Mouse (Mus musculus) midbrain, embryonic 14.5 days (tissue): ENCODE results near the gene Sacm1l. TPM values are rescaled to one million over a fixed set of nuclear protein-coding genes. Genes with fewer than 3 reads are reported as not detected.

Source experiments
- ATAC-seq: fragments of 200-750 bp; cut with Nextera tagmentation; 2 replicates; pipeline ENCODE4 v1.8.0; 2017; ENCODE audit warnings: moderate number of reproducible peaks, moderate library complexity; ENCODE audit not compliant: low FRiP score, low TSS enrichment
- DNase-seq: peaks from one replicate; pipeline ENCODE4 v3.0.0-alpha.2; 2015
- H3K27ac ChIP-seq: fragments of 300-500 bp; sonication (generic); replicated peaks from 2 replicates; pipeline ENCODE4 v1.5.1; 2014; ENCODE audit warnings: mild to moderate bottlenecking, low read depth, low read length, moderate library complexity
- H3K27me3 ChIP-seq: fragments of 300-500 bp; sonication (generic); 2 replicates; pipeline ENCODE4 v1.6.1; 2014; ENCODE audit warnings: low read length, control low read depth, mixed read lengths; ENCODE audit not compliant: control insufficient read depth, insufficient read depth
- H3K36me3 ChIP-seq: fragments of 300-500 bp; sonication (generic); 2 replicates; pipeline ENCODE4 v1.6.1; 2014; ENCODE audit warnings: low read length, control low read depth; ENCODE audit not compliant: control insufficient read depth, insufficient read depth
- H3K4me1 ChIP-seq: fragments of 300-500 bp; sonication (generic); 2 replicates; pipeline ENCODE4 v1.6.1; 2014; ENCODE audit warnings: mild to moderate bottlenecking, antibody characterized with exemption, low read length, control low read depth; ENCODE audit not compliant: control insufficient read depth, insufficient read depth
- H3K4me2 ChIP-seq: fragments of 300-500 bp; sonication (generic); 2 replicates; pipeline ENCODE4 v1.6.1; 2014; ENCODE audit warnings: mild to moderate bottlenecking, low read length, moderate library complexity
- H3K4me3 ChIP-seq: fragments of 300-500 bp; sonication (generic); replicated peaks from 2 replicates; pipeline ENCODE4 v1.5.1; 2014; ENCODE audit warnings: low read depth, low read length
- H3K9ac ChIP-seq: fragments of 300-500 bp; sonication (generic); replicated peaks from 2 replicates; pipeline ENCODE4 v1.6.1; 2014; ENCODE audit warnings: mild to moderate bottlenecking, low read length, moderate library complexity
- H3K9me3 ChIP-seq: fragments of 300-500 bp; sonication (generic); 2 replicates; pipeline ENCODE4 v1.6.1; 2016; ENCODE audit warnings: low read length, control low read depth, mixed read lengths; ENCODE audit not compliant: control insufficient read depth
- WGBS: fragments of 180-500 bp; shearing (Covaris S2); extraction: QIAGEN DNeasy Blood & Tissue Kit; methylation state at CpG from one replicate; pipeline ENCODE4 v1.1.7; 2014; 5-methylcytosine and 5-hydroxymethylcytosine counted together
- polyA plus RNA-seq: library from polyadenylated mRNA; unstranded; fragments of >200 nt; fragmentation: Nextera tagmentation; extraction: Ambion mirVana; gene quantifications from 2 replicates; pipeline ENCODE4 v1.2.1, GENCODE M21; 2014

The Sacm1l gene
- polyA plus RNA-seq, 1 experiment from 2014 or later: 57.0 TPM

GRCm38 (mm10) chr9:123625821-123626220 lies 96.3 kb downstream of the Sacm1l start:
- Histone ChIP-seq H3K4me3 (no peak overlapping the region), H3K9ac (no peak overlapping the region), H3K9me3 (no peaks in the 10 kb centered on the region), H3K4me2 (no peak overlapping the region), H3K27me3 (no peaks in the 10 kb centered on the region), H3K36me3 (no peaks in the 10 kb centered on the region), H3K27ac (no peak overlapping the region), H3K4me1 (no peaks in the 10 kb centered on the region)
- ATAC-seq: no peak
- DNase-seq: no peak
- 94% methylated on average over 11 of the region's 11 CpGs for WGBS

GRCm38 (mm10) chr9:123631666-123632065 lies 102.1 kb downstream of the Sacm1l start:
- H3K27me3 ChIP-seq: no peaks in the 10 kb centered on the region
- H3K9ac ChIP-seq: no peak overlapping the region
- no peak overlapping the region for H3K4me2 ChIP-seq
- H3K27ac ChIP-seq: no peak overlapping the region
- no peak overlapping the region for H3K4me3 ChIP-seq
- H3K4me1 ChIP-seq: no peaks in the 10 kb centered on the region
- H3K9me3 ChIP-seq: no peaks in the 10 kb centered on the region
- DNase-seq (no peak), ATAC-seq (no peak)
- 85% methylated on average over 3 of the region's 3 CpGs for WGBS
- H3K36me3 ChIP-seq: no peaks in the 10 kb centered on the region

- Histone ChIP-seq H3K27ac (no peak within 1 kb of the TSS), H3K9ac (no peak within 1 kb of the TSS), H3K27me3 (no peaks in the 10 kb centered on the region), H3K36me3 (no peaks in the 10 kb centered on the region), H3K4me1 (no peaks in the 10 kb centered on the region), H3K4me2 (no peak within 1 kb of the TSS), H3K4me3 (no peak within 1 kb of the TSS), H3K9me3 (no peaks in the 10 kb centered on the region)
- no peak for ATAC-seq
- no peak for DNase-seq
- WGBS: 84% methylated on average over 6 of the region's 6 CpGs
Observed at GRCm38 (mm10) chr9:123632281-123632680, 102.7 kb downstream of the Sacm1l start, which contains the start of gene Slc6a20b. TSS of gene Slc6a20b (minus strand) at chr9:123632565.

GRCm38 (mm10) chr9:123632993-123633392 lies 103.4 kb downstream of the Sacm1l start:
- 88% methylated on average over 3 of the region's 3 CpGs for WGBS
- Histone ChIP-seq H3K9me3 (no peaks in the 10 kb centered on the region), H3K27me3 (no peaks in the 10 kb centered on the region), H3K4me3 (no peak overlapping the region), H3K4me1 (no peaks in the 10 kb centered on the region), H3K36me3 (no peaks in the 10 kb centered on the region), H3K9ac (no peak overlapping the region), H3K27ac (no peak overlapping the region), H3K4me2 (no peak overlapping the region)
- ATAC-seq (no peak), DNase-seq (no peak)

- DNase-seq: no peak
- 68% methylated on average over 5 of the region's 5 CpGs for WGBS
Observed at GRCm38 (mm10) chr9:123636771-123637170, 107.2 kb downstream of the Sacm1l start.

GRCm38 (mm10) chr9:123638231-123638630 lies 108.7 kb downstream of the Sacm1l start:
- DNase-seq: no peak
- no peak for ATAC-seq
- Histone ChIP-seq H3K4me1 (no peaks in the 10 kb centered on the region), H3K27me3 (no peaks in the 10 kb centered on the region), H3K36me3 (no peaks in the 10 kb centered on the region), H3K9ac (no peak overlapping the region), H3K4me2 (no peak overlapping the region), H3K4me3 (no peak overlapping the region), H3K27ac (no peak overlapping the region), H3K9me3 (no peaks in the 10 kb centered on the region)

More at GRCm38 (mm10) chr9:123636771-123637170, 107.2 kb downstream of the Sacm1l start:
- H3K27me3 ChIP-seq: no peaks in the 10 kb centered on the region
- H3K9ac ChIP-seq: no peak overlapping the region
- no peak overlapping the region for H3K27ac ChIP-seq
- H3K4me1 ChIP-seq: no peaks in the 10 kb centered on the region
- no peaks in the 10 kb centered on the region for H3K9me3 ChIP-seq
- no peaks in the 10 kb centered on the region for H3K36me3 ChIP-seq
- no peak for ATAC-seq
- no peak overlapping the region for H3K4me2 ChIP-seq
- H3K4me3 ChIP-seq: no peak overlapping the region

GRCm38 (mm10) chr9:123638668-123639089 lies 109.1 kb downstream of the Sacm1l start:
- H3K36me3 ChIP-seq: no peaks in the 10 kb centered on the region
- no peaks in the 10 kb centered on the region for H3K9me3 ChIP-seq
- DNase-seq (peak; percentile 66), ATAC-seq (no peak)
- H3K27ac ChIP-seq: no peak overlapping the region
- no peak overlapping the region for H3K4me2 ChIP-seq
- no peaks in the 10 kb centered on the region for H3K4me1 ChIP-seq
- no peaks in the 10 kb centered on the region for H3K27me3 ChIP-seq
- H3K4me3 ChIP-seq: no peak overlapping the region
- 96% methylated on average over 1 of the region's 1 CpGs for WGBS
- no peak overlapping the region for H3K9ac ChIP-seq

- Histone ChIP-seq H3K4me3 (no peak overlapping the region), H3K27ac (no peak overlapping the region), H3K9ac (no peak overlapping the region), H3K9me3 (no peaks in the 10 kb centered on the region), H3K36me3 (no peaks in the 10 kb centered on the region), H3K4me1 (no peaks in the 10 kb centered on the region), H3K27me3 (no peaks in the 10 kb centered on the region), H3K4me2 (no peak overlapping the region)
- WGBS: 77% methylated on average over 1 of the region's 1 CpGs
- DNase-seq: no peak
- ATAC-seq: no peak
Observed at GRCm38 (mm10) chr9:123640106-123640505, 110.5 kb downstream of the Sacm1l start.
